Mouse (Mus musculus) heart, postnatal 0 days (tissue): ENCODE measurements at regions not wholly inside any gene's neighbourhood (a gene's known extent, or its start where the extent isn't known, plus 50 kb on each side); places are given as distances from the start of the nearest gene placed in this dataset.

ENCODE experiments used
- CTCF ChIP-seq: IDR thresholded peaks from 2 replicates; pipeline ENCODE4 v1.5.1; 2016; ENCODE audit warnings: antibody characterized with exemption, control low read depth, low read depth
- EP300 ChIP-seq: IDR thresholded peaks from 2 replicates; pipeline ENCODE4 v1.6.1; 2016; ENCODE audit warnings: antibody characterized with exemption, low read depth

- TF ChIP-seq CTCF (no peak), EP300 (no peak)
Measured at GRCm38 (mm10) chr5:51922494-51922893, 267.8 kb downstream of the Dhx15 start.
